Mouse (Mus musculus) urinary bladder, postnatal 25 days (tissue): ENCODE results near the gene Phc2.
"Not testable (repeated sequence)": the region's sequence is repeated elsewhere in the genome, so short reads cannot be mapped to it uniquely, and the experiment has no call there.

ENCODE experiments used
- DNase-seq: peaks from one replicate; pipeline ENCODE4 v3.0.0; 2022; ENCODE audit warnings: low spot score

The Phc2 gene

GRCm38 (mm10) chr4:128654505-128655381 lies at the start of gene Phc2:
TSS of gene Phc2 (plus strand) at chr4:128654702.
- DNase-seq: peak; percentile 86

DNA sequence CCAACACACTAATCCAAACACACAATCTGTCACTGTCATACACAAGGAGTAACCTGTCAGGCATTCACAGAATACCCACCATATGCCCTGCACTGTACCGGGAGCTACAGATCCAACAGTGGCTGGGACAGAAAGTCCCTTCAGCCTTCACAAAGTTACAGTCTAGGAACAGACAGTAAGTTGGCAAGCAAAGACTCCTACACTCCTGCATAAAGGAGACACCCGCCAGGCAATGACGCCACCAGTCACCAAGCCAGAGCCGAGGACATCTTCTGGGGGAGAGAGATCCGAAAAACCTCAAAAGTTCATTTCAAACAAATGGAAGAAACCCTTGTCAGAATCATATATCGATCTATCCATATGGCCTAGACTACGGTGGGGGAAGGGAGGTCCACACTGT lies 47.9 kb upstream of the Phc2 start:
- no peak for DNase-seq

- DNase-seq: no peak
These were observed 46.8 kb upstream of the Phc2 start for GRCm38 (mm10) chr4:128607661-128608060.

DNA sequence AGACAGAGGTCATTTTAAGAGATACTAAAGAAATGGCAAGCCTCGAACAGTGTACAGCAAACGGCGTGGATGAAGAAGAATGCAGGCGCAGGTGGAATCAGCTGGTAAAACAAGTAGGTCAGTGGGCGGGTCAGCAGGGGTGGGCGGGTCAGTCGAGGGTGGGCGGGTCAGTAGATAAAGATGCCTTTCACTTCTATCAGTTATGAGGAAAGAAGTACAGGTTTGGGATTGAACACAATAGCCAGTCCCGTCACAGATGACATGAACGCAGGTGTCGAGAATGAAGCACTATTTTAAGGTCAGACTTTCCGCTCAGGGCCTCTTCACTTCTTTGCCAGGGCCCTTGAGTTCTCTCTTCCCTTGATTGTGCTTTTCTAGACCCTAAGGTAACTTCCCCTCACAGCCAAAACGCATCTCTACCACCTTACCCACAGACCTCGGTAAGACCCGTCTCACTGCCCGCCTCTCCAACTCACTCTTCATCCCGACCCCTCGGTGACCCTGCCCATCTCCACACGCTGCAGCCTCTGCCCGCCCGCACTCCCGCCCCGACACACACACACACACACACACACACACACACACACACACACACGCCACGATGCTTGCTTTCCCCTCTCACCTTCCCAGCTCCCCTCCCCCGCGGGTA lies 45.1 kb upstream of the Phc2 start:
- DNase-seq: no peak

DNA sequence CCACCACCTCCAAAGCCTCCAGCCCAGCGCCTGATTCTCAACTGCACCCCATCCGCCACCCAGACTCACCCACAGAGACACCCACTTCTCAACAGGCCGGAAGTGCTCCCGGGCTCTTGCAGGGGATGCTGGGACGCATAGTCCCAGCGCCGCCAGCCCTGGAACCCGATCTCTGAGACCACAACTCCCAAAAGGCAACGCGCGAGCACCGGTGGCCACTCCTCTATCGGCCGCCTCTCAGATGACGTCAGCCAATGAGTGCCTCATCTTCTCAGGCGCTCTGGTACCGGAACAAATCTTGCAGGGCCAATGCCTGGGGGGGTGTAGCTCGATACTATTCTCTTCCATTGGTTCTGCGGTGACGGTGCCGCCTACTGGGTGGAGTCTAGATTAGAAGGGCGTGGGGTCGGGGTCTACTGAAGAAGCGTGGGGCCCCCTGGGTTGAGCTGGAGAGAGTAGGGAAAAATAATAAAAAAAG lies 44.5 kb upstream of the Phc2 start, which contains the start of gene Zscan20:
Gene Zscan20 (minus strand): TSS at position 174 of the 478 bp plus-strand sequence.
- peak; percentile 82 for DNase-seq

DNA sequence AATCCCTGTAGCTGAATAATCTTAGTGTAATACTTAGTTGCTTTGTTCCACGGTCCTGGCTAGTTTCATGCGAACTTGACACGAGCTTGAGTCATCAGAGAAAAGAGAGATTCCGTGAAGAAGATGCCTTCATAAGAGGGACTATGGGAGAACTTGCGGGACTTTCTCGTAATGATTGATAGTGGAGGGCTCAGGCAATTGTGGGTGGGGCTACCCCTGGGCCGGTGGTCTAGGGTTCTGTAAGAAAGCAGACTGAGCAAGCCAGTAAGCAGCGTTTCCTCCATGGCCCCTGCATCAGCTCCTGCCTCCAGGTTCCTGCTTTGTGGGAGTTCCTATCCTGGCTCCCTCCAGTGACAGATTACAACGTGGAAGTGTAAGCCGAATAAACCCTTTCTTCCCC lies 43.8 kb upstream of the Phc2 start:
- no peak for DNase-seq

DNA sequence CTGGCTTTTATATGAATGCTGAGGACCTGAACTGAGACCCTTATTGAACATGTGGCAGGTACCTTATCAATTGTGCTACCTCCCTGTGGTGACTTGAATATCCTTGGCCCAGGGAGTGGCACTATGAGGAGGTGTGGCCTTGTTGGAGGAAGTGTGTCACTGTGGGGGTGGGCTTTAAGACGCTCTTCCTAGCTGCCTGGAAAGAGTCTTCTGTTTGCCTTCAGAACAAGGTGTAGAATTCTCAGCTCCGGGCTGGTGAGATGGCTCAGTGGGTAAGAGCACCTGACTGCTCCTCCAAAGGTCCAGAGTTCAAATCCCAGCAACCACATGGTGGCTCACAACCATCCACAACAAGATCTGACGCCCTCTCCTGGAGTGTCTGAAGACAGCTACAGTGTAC lies 42.8 kb upstream of the Phc2 start:
- DNase-seq: not testable (repeated sequence)

DNA sequence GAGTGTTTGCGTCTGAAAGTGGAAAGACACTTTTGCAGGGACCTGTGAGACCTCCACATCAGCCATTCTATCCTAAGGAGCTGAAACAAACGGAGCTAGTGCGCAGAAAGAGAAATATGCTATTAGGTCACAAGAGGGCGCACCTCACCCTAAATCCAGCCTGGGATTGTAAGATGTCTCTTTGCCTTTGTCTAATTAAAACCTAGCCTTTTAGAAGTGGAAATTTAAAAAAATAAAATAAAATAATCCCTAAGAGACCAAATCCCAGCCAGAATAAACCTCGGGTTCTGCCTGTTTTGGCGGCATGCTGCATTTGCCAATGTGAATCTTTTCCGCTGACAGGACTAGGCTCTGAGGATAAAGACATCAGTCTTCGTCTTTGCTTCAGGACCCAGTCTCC lies 41.2 kb upstream of the Phc2 start:
- DNase-seq: no peak

DNA sequence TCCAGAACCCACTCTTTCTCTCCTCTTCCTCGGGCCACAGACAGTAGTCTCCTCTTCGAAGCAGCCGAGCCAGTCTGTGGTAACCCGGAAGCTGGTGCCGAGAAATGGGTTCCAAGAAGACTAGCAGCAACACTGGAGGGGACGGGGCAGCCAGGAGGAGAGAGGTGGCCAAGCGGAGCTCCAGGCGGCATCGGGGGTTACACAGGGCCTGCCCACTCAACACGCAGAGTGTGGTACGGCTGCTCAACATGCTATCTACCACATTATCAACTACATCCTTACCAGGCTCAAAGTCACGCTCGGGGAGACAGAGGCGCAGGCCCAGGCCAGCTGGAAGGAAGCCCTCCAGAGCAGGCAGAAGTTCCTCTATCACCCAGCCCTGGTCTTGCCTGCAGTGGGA lies 38.7 kb upstream of the Phc2 start:
- DNase-seq: no peak

DNA sequence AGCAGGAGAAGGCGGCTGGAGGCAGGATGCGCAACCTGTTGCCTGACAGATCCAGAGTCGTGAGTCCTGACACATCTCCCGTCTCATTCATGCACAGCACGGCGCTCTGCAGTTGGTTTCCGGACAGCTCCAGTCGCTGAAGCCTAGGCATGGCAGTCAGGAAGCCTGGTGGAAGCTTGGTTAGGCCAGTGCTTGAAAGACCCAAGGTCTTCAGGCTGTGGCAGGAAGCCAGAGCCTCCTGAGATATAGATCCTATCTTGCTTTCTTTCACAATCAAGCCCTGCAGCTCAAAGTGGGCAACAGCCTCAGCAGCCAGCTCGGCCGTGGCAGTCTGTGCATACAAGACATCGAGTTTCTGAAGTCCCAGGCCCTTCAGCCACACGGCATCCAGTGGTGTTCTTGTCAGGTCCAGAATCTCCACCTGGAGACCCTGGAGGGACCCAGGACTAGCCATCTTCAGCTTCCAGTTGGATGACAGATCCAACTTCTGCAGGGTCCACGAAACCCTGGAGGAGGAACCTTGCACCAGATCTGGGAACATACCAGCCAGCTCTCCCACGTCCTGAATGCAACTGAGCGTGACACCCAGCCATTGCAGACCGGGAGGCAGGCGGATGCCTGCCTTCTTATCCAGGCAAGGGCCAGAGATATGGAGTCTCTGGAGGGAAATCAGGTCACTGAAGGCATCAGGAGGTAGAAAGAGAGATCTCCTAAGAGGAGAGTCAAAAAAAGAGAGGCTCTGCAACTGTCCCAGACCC lies 37.0 kb upstream of the Phc2 start:
- no peak for DNase-seq

GRCm38 (mm10) chr4:128618246-128618911 lies 36.1 kb upstream of the Phc2 start, which contains the start of gene Tlr12:
TSS of gene Tlr12 (minus strand) at chr4:128618619.
- DNase-seq: no peak

DNA sequence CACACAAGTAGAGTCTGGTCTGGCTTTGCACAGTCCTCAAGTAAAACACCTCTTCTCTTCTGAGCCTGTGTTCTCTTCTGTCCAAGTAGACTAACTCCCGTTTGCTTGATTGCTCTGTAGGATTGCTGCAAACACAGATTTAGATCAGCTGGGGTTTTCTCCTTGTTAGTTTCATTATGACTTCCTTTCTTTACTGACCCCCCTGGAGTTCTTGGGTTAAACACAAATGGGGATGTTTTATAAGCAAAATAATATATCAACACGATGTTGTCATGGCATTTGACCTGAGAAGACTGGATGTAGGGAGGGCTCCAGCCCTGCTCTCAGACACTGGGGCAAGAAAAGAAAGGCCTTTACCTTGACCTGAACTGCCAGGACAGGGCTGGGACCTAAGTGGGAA lies 35.5 kb upstream of the Phc2 start:
- no peak for DNase-seq

DNA sequence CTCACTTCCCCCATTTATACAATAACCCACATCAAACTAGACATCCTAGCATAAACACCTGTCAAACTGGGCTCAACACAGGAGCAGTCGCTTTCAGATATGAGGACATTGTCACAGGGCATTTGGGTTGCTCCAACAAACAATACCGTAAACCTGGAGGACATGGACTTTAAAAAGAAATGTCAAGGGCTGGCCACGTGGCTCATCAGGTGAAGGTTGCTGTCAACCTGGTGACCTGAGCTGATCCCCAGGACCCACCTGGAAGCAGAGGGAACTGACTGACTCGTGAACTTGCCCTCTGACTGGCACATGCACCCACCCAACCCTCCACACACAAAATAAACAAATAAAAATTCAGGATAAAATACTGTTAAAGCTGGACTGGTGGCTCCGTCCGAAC lies 33.9 kb upstream of the Phc2 start:
- no peak for DNase-seq

DNA sequence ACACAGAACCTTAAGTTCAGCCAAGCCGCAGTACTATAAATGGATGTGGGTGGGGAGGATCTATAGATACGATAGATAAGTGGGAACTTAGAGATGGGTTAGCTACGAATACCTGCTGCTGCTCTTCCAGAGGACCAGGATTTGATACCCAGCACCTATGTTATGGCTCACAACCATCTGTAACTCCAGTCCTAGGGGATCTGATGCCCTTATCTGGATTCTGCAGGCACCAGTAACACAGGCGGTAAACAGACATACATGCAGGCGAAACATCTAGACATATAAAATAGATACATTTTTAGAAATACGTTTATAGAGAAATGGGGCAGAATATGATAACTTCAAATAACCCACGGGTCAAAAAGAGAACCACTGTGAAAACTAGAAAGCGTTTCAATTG lies 33.4 kb upstream of the Phc2 start:
- DNase-seq: no peak

GRCm38 (mm10) chr4:128635451-128635850 lies 19.1 kb upstream of the Phc2 start:
- DNase-seq: no peak

DNA sequence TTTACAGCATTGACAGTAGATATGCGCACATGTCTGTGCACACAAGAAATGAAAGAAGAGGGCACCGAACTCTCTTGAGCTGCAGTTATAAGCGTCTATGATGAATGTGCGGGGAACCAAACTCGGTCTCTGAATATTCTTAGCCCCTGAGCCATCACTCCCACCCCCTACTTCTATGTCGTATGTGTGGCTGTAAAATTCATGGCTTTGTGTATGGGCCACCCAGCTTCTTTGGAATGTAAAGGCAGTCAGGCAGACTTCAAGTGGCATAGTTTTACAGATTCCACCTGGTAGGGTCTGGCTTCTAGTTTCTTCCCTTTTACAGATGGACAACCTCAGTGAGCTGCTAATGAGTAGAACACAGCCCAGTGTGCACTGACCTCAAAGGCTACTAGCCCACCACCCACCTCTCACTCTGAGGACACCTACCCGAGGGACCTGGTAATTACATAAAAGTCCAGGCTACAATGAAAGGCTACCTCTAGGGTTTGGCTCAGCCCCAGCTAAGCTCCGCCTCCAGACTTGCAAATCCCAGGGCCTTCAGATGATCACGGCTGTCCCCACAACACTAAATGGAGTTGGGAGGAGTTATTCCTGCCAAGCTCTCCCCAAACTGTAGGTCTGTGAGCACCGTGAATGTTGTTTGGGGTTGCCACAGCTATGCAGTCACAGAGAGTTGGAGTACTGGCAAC lies 18.5 kb upstream of the Phc2 start:
- no peak for DNase-seq

DNA sequence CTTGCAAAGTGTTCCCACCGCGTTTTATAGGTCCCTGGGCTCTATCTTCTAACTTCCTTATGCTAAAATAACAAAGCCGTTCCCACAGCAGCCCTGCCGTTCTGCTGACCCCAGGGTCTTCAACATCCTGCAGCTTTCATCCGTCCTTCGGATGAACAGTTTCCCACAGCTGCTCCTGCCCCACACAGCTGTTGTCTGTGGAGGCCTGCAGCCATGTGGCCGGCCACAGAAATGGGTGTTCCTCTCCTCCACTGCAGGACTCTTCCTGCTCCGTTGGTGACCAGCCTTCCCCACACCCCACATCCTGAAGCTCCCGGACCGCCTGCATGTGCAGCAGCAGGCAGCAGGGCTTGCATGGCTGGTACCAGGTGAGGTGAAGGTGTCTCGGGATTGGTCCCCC lies 17.3 kb upstream of the Phc2 start:
- no peak for DNase-seq

DNA sequence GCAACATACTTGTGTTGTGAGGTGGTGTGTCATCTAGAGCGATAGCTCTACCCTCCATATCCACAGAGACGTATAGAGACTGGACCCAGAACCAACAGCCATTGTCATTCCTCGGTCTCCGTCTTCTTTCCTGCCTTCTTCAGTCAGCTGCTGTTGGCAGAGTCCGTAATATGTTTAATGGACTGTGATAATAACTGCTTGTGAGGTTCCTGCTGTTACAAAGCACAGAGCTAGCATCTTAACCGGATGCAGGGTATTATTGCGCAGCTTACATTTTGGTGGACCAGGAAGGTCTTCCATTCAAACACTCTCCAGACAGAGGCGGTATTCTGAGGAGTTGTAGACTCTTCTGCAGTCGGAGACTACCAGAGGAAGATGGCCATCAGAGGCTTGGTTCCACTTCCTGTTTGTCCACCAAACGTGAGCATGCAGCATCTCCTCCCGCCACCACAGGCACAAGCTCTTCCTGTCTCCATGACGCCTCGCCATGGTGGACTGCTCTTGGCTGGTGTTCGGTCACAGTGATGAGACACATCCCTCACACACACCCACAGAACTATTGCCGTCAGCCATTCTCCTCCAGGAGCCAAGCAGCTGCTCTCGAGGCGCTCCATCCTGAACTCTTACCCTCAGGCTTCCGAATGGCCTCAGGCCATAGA lies 16.1 kb upstream of the Phc2 start:
- DNase-seq: no peak

DNA sequence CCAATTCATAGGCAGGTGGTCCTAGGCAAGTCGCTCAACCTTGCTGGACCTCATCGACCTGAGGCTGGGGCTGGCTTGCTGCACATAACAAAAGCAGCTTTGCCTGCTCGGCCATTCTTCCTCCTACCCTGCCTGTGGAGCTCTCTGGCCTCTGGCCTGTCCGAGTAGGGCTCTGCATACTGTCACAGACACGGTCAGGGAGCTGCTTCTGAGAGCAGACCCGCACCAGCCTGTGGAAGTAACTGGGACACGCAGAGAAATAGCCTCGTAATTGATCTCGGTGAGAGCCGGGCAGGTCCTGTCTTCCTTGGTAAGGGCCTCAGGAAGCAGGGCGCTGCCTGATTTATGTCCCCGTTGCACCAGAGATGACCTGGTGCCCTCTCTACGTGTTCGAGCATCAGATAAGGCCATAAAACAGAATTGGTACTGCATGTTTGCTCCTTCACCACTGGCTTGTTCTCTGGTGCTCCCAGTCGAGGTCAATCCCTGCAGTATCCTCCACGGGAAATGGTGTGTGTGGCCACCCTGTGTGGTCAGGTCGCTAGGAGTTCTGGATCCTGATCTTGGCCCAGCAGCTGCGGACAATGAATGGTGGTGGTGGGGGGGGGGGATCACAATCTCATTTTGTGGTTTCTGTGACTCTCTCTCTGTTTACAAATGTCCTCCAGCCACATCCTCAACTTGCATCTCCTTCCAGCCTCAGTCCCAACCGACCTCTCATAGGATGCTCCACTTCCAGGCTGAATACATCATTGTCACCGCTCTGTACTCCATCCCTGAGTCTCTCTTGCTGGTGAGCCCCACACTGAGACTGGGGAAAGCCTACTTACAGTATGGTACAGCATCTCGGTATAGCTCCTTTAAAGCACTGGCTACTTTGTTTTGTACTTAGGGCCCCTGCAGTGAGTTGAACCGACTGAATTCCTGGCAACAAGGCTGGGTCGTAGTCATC lies 12.5 kb upstream of the Phc2 start:
- DNase-seq: no peak

DNA sequence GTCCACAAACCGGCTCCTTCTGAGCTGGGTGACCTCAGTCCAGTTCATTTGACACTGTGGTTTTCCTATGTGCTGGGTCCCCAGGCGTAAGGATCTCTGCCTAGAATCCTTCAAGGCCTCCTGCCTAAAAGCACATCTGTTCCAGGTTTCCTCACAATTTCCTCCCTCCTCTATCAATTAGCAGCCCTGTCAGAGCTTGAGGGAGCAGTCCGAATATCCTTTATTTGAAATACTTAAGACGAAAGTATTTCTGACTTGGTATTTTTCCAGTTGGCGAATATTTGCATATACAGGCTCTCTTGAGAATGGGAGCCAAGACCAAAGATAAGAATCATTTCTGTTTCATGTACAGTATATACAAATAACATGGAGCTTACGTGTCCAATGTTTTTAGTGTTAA lies 8.6 kb upstream of the Phc2 start:
- DNase-seq: no peak
